12 mouse cellular contexts compared by ENCODE assay signal in genomic region chr4:97780666-97781435, GRCm38 (mm10). TPM values are rescaled to one million over a fixed set of nuclear protein-coding genes. Genes with fewer than 3 reads are reported as not detected.
A peak's percentile ranks its signal among the peaks of the same experiment; 100 is the strongest.
DNase-seq lines count a peak whose midpoint lies in the region; ATAC-seq and TF ChIP-seq lines count a peak whose summit lies in the region.
"Had no signal": no experiment of that assay in that cellular context is flagged by ENCODE, and none has a peak within 500 bp of the region (broad histone marks: within the 10 kb centered on the region; RNA-seq: fewer than 3 reads in every experiment).

No protein-coding gene starts in this region.

- H3K27ac ChIP-seq in hindbrain, embryonic 13.5 days, result no peak overlapping the region
- no peak overlapping the region for H3K27ac ChIP-seq in hindbrain, embryonic 10.5 days
- 0 out of 2 replicates have a peak overlapping the region, but pooled peaks have one; percentile 98 for H3K27ac ChIP-seq in embryonic facial prominence, embryonic 14.5 days (replicated peaks; ENCODE audit: low read depth, low read length)
- H3K27ac ChIP-seq in forebrain, embryonic 15.5 days (replicated peaks), result peak overlapping the region; percentile 68
- no peak overlapping the region for H3K27ac ChIP-seq in midbrain, postnatal 0 days (ENCODE audit: low read depth, low read length)
- no peak overlapping the region for H3K27ac ChIP-seq in kidney, embryonic 14.5 days (ENCODE audit: low read depth, low read length)

- WGBS in hindbrain, embryonic 13.5 days, result 69% methylated on average over 7 of the region's 7 CpGs
- WGBS in hindbrain, embryonic 10.5 days, result 76% methylated on average over 7 of the region's 7 CpGs
- 59% methylated on average over 7 of the region's 7 CpGs for WGBS in embryonic facial prominence, embryonic 14.5 days
- 50% methylated on average over 7 of the region's 7 CpGs for WGBS in forebrain, embryonic 15.5 days
- 64% methylated on average over 7 of the region's 7 CpGs for WGBS in midbrain, postnatal 0 days
- WGBS in kidney, embryonic 14.5 days, result 79% methylated on average over 7 of the region's 7 CpGs

- no peak for TF ChIP-seq CTCF in midbrain, postnatal 0 days (IDR thresholded peaks at IDR 0.05)

- H3K4me2 ChIP-seq in hindbrain, embryonic 13.5 days, result peak overlapping the region; percentile 46
- H3K4me2 ChIP-seq in embryonic facial prominence, embryonic 14.5 days (ENCODE audit: low read depth, low read length), result peak overlapping the region; percentile 67
- H3K4me2 ChIP-seq in forebrain, embryonic 15.5 days (replicated peaks), result peak overlapping the region; percentile 55
- peak overlapping the region; percentile 28 for H3K4me2 ChIP-seq in midbrain, postnatal 0 days (ENCODE audit: low read depth, low read length, poor library complexity, severe bottlenecking)
- H3K4me2 ChIP-seq in kidney, embryonic 14.5 days (replicated peaks; ENCODE audit: low read depth, low read length), result no peak overlapping the region

- peaks cover 9% of the 10 kb centered on the region for H3K36me3 ChIP-seq in hindbrain, embryonic 13.5 days
- peaks cover 23% of the 10 kb centered on the region for H3K36me3 ChIP-seq in hindbrain, embryonic 10.5 days
- H3K36me3 ChIP-seq in embryonic facial prominence, embryonic 14.5 days (ENCODE audit: control insufficient read depth, insufficient read depth, low read length), result peaks cover 24% of the 10 kb centered on the region
- H3K36me3 ChIP-seq in forebrain, embryonic 15.5 days, result peaks cover 8% of the 10 kb centered on the region; the same call in 1 of the 2 replicates
- no peaks in the 10 kb centered on the region for H3K36me3 ChIP-seq in midbrain, postnatal 0 days (ENCODE audit: insufficient read depth, low read length)
- peaks cover 17% of the 10 kb centered on the region; the same call in 1 of the 2 replicates for H3K36me3 ChIP-seq in kidney, embryonic 14.5 days (ENCODE audit: control insufficient read depth, insufficient read depth, low read length)

- DNase-seq in hindbrain, embryonic 10.5 days (ENCODE audit: low spot score), result no peak
- DNase-seq in embryonic facial prominence, embryonic 14.5 days (ENCODE audit: low spot score), result peak; percentile 52
- no peak for DNase-seq in midbrain, postnatal 0 days (ENCODE audit: low spot score)
- DNase-seq in embryo, embryonic 9.5 days (ENCODE audit: extremely low spot score), result no peak
- DNase-seq: gastrocnemius, postnatal 10 days; kidney, adult 8-10 months; right cerebral cortex, postnatal 4 days; thymus, postnatal 14 days had no signal

- peak overlapping the region; percentile 89 for H3K4me3 ChIP-seq in hindbrain, embryonic 13.5 days
- H3K4me3 ChIP-seq in hindbrain, embryonic 10.5 days, result no peak overlapping the region
- H3K4me3 ChIP-seq in embryonic facial prominence, embryonic 14.5 days (ENCODE audit: low read depth, low read length), result 0 out of 2 replicates have a peak overlapping the region, but pooled peaks have one; percentile 10
- peak overlapping the region; percentile 83 for H3K4me3 ChIP-seq in forebrain, embryonic 15.5 days
- peak overlapping the region; percentile 18 for H3K4me3 ChIP-seq in midbrain, postnatal 0 days (ENCODE audit: low read depth, low read length)
- no peak overlapping the region for H3K4me3 ChIP-seq in kidney, embryonic 14.5 days (ENCODE audit: low read length)

- no peak for ATAC-seq in hindbrain, embryonic 13.5 days (ENCODE audit: low FRiP score)
- no peak for ATAC-seq in embryonic facial prominence, embryonic 14.5 days (ENCODE audit: low read depth)
- ATAC-seq in forebrain, embryonic 15.5 days (replicated peaks), result no peak
- no peak for ATAC-seq in midbrain, postnatal 0 days (ENCODE audit: low FRiP score)
- ATAC-seq in kidney, embryonic 14.5 days (ENCODE audit: low FRiP score, low TSS enrichment), result no peak

- 0 out of 2 replicates have a peak overlapping the region, but pooled peaks have one; percentile 24 for H3K9ac ChIP-seq in hindbrain, embryonic 13.5 days
- H3K9ac ChIP-seq in embryonic facial prominence, embryonic 14.5 days (ENCODE audit: low read depth, low read length), result peak overlapping the region; percentile 45; the same call in 1 of the 2 replicates
- peak overlapping the region; percentile 26 for H3K9ac ChIP-seq in forebrain, embryonic 15.5 days (replicated peaks)
- H3K9ac ChIP-seq in midbrain, postnatal 0 days (replicated peaks; ENCODE audit: low read length, poor library complexity, severe bottlenecking), result no peak overlapping the region
- no peak overlapping the region for H3K9ac ChIP-seq in kidney, embryonic 14.5 days (ENCODE audit: low read depth, low read length)

- H3K9me3 ChIP-seq in hindbrain, embryonic 13.5 days, result no peaks in the 10 kb centered on the region
- no peaks in the 10 kb centered on the region for H3K9me3 ChIP-seq in hindbrain, embryonic 10.5 days
- H3K9me3 ChIP-seq in embryonic facial prominence, embryonic 14.5 days (ENCODE audit: control insufficient read depth, low read length), result no peaks in the 10 kb centered on the region
- H3K9me3 ChIP-seq in forebrain, embryonic 15.5 days, result no peaks in the 10 kb centered on the region
- no peaks in the 10 kb centered on the region for H3K9me3 ChIP-seq in midbrain, postnatal 0 days (ENCODE audit: low read length)
- H3K9me3 ChIP-seq in kidney, embryonic 14.5 days (ENCODE audit: control insufficient read depth, low read length), result no peaks in the 10 kb centered on the region

- peaks cover 25% of the 10 kb centered on the region for H3K4me1 ChIP-seq in hindbrain, embryonic 13.5 days (replicated peaks)
- H3K4me1 ChIP-seq in hindbrain, embryonic 10.5 days (replicated peaks), result peaks cover 29% of the 10 kb centered on the region
- peaks cover 10% of the 10 kb centered on the region for H3K4me1 ChIP-seq in embryonic facial prominence, embryonic 14.5 days (ENCODE audit: control insufficient read depth, insufficient read depth, low read length)
- H3K4me1 ChIP-seq in forebrain, embryonic 15.5 days, result peaks cover 39% of the 10 kb centered on the region
- no peaks in the 10 kb centered on the region for H3K4me1 ChIP-seq in midbrain, postnatal 0 days (ENCODE audit: insufficient read depth, low read length)
- H3K4me1 ChIP-seq in kidney, embryonic 14.5 days (ENCODE audit: control insufficient read depth, insufficient read depth, low read length), result no peaks in the 10 kb centered on the region

- H3K27me3 ChIP-seq in hindbrain, embryonic 13.5 days, result peaks cover 19% of the 10 kb centered on the region
- H3K27me3 ChIP-seq in hindbrain, embryonic 10.5 days (ENCODE audit: insufficient read depth, poor library complexity, severe bottlenecking), result peaks cover 100% of the 10 kb centered on the region
- H3K27me3 ChIP-seq in embryonic facial prominence, embryonic 14.5 days (replicated peaks; ENCODE audit: control insufficient read depth, insufficient read depth, low read length), result no peaks in the 10 kb centered on the region
- no peaks in the 10 kb centered on the region for H3K27me3 ChIP-seq in forebrain, embryonic 15.5 days
- peaks cover 7% of the 10 kb centered on the region; the same call in 1 of the 2 replicates for H3K27me3 ChIP-seq in midbrain, postnatal 0 days (ENCODE audit: insufficient read depth, low read length)
- H3K27me3 ChIP-seq in kidney, embryonic 14.5 days (ENCODE audit: control insufficient read depth, insufficient read depth, low read length), result peaks cover 48% of the 10 kb centered on the region

RNA-seq across cellular contexts. Expression of gene E130114P18Rik, which starts 3.0 kb away (rescaled TPM):
- polyA plus RNA-seq in hindbrain, embryonic 13.5 days (2015; fragmentation: Nextera tagmentation; extraction: Ambion mirVana), result 34.2 and 37.0 TPM in 2 replicates
- polyA plus RNA-seq in hindbrain, embryonic 10.5 days (2016; fragmentation: Nextera tagmentation; extraction: Ambion mirVana), result 12.7 and 18.4 TPM in 2 replicates
- 4.1 and 4.4 TPM in 2 replicates for polyA plus RNA-seq in embryonic facial prominence, embryonic 14.5 days (2014; fragmentation: Nextera tagmentation; extraction: Ambion mirVana)
- 39.8 and 45.7 TPM in 2 replicates for polyA plus RNA-seq in forebrain, embryonic 15.5 days (2015; fragmentation: Nextera tagmentation; extraction: Ambion mirVana)
- 8.4 and 13.5 TPM in 2 replicates for total RNA-seq in midbrain, postnatal 0 days (2014; rRNA removed)
- polyA plus RNA-seq in midbrain, postnatal 0 days (2015; fragmentation: Nextera tagmentation; extraction: Ambion mirVana), result 13.7 and 16.2 TPM in 2 replicates
- polyA plus RNA-seq in kidney, embryonic 14.5 days (2014; fragmentation: Nextera tagmentation; extraction: Ambion mirVana), result 0.35 and 0.71 TPM in 2 replicates
- polyA plus RNA-seq: G1E had no signal

RNA-seq across cellular contexts. Expression of gene Nfia, which starts 8.3 kb away (rescaled TPM):
- 48.1 and 53.2 TPM in 2 replicates for polyA plus RNA-seq in hindbrain, embryonic 13.5 days (2015; fragmentation: Nextera tagmentation; extraction: Ambion mirVana)
- 10.9 and 17.5 TPM in 2 replicates for polyA plus RNA-seq in hindbrain, embryonic 10.5 days (2016; fragmentation: Nextera tagmentation; extraction: Ambion mirVana)
- 61.7 and 62.6 TPM in 2 replicates for polyA plus RNA-seq in embryonic facial prominence, embryonic 14.5 days (2014; fragmentation: Nextera tagmentation; extraction: Ambion mirVana)
- 98.3 and 101 TPM in 2 replicates for polyA plus RNA-seq in forebrain, embryonic 15.5 days (2015; fragmentation: Nextera tagmentation; extraction: Ambion mirVana)
- total RNA-seq in midbrain, postnatal 0 days (2014; rRNA removed), result 45.9 and 51.7 TPM in 2 replicates
- polyA plus RNA-seq in midbrain, postnatal 0 days (2015; fragmentation: Nextera tagmentation; extraction: Ambion mirVana), result 29.9 and 35.7 TPM in 2 replicates
- polyA plus RNA-seq in kidney, embryonic 14.5 days (2014; fragmentation: Nextera tagmentation; extraction: Ambion mirVana), result 25.9 and 32.1 TPM in 2 replicates

Comparison
In these comparisons a context has a peak if more than half of its experiments do, and no peak if none do; other contexts are left out.
1. H3K4me3 ChIP-seq: peak in hindbrain, embryonic 13.5 days (single experiment), embryonic facial prominence, embryonic 14.5 days (single experiment), forebrain, embryonic 15.5 days (single experiment) and midbrain, postnatal 0 days (single experiment); none in hindbrain, embryonic 10.5 days (single experiment) and kidney, embryonic 14.5 days (single experiment).
2. H3K27ac ChIP-seq: peak in embryonic facial prominence, embryonic 14.5 days (single experiment) and forebrain, embryonic 15.5 days (single experiment); none in hindbrain, embryonic 13.5 days (single experiment), hindbrain, embryonic 10.5 days (single experiment), midbrain, postnatal 0 days (single experiment) and kidney, embryonic 14.5 days (single experiment).
3. H3K9ac ChIP-seq: peak in hindbrain, embryonic 13.5 days (single experiment), embryonic facial prominence, embryonic 14.5 days (single experiment) and forebrain, embryonic 15.5 days (single experiment); none in midbrain, postnatal 0 days (single experiment) and kidney, embryonic 14.5 days (single experiment).